Mouse (Mus musculus) brain, embryonic 14.5 days (tissue): Measurements from ENCODE around the gene Mta1. TPM values are rescaled to one million over a fixed set of nuclear protein-coding genes. Genes with fewer than 3 reads are reported as not detected.

Experiments
- DNase-seq: peaks from one replicate; pipeline ENCODE4 v3.0.0-alpha.2; 2011; ENCODE audit warnings: low read depth
- CTCF ChIP-seq: fragments of 200-500 bp; IDR thresholded peaks from 2 replicates; pipeline ENCODE4 v1.5.1; 2012; ENCODE audit warnings: inconsistent platforms, mild to moderate bottlenecking, moderate library complexity, borderline replicate concordance; ENCODE audit not compliant: insufficient read depth, insufficient read length; ENCODE audit errors: extremely low read depth
- POLR2A ChIP-seq: fragments of 200-500 bp; IDR thresholded peaks from 2 replicates; pipeline ENCODE4 v1.6.1; 2012; ENCODE audit warnings: mild to moderate bottlenecking, inconsistent platforms, borderline replicate concordance; ENCODE audit not compliant: poor library complexity, insufficient read depth, insufficient read length, severe bottlenecking; ENCODE audit errors: extremely low read depth
- polyA plus RNA-seq: library from polyadenylated mRNA; depleted of rRNA; stranded (reverse); fragments of >200 nt; gene quantifications from 2 replicates; pipeline ENCODE4 v1.2.3, GENCODE M21; 2012

Mta1 gene
- polyA plus RNA-seq, 1 experiment: 134 TPM

DNA sequence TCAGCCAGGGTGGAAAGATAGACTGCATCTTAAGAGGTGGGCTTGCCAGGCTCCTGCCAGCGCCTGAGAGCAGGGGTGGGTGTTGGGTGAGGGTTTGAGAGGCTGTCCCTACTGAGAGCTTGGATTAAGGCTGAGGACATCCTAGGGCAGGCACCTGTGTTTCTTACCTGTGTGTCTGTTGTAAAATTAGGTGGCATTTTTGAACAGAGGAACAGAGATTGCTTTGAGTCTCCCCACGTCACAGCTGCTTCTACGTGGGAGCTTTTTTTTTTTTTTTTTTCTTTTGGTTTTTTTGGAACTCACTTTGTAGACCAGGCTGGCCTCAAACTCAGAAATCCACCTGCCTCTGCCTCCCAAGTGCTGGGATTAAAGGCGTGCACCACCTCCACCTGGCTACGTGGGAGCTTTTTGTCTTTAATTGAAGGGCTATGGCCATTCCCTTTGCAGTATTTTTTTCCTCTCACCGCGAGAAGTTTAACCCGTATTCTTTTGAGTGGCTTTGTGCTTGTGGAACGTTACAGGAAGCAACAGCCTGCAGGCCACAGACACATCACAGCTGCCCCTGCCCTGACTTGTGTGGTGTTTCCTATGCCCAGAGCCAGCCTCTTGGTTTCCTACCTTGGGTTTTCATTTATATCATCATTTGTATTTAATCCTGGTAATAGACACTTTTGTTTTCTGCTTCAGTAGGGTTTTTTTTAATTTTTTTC lies 3.3 kb downstream of the Mta1 start:
- TF ChIP-seq POLR2A (no peak), CTCF (no peak)
- DNase-seq: no peak

DNA sequence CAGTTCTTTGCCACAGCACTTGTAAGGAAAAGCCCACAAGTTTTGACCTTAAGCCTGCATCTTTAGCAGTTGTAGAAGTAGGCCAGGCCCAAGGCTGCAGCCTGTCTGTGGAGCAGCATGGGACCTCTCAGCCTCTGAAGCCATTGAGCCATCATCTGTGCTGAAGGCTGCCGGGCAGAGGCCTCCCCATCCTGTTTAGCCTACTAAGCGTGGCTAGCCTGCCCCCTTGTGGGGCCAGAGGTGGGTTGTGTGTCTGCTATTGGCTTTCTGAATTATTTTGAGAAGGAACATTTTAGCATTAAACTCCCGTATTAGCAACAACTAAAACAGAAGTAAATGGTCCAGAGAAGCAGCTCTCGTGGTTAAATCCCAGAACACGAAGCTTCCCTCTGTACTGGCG lies 4.4 kb downstream of the Mta1 start:
- TF ChIP-seq CTCF: peak; percentile 60
- no peak for TF ChIP-seq POLR2A
- peak; percentile 69 for DNase-seq

DNA sequence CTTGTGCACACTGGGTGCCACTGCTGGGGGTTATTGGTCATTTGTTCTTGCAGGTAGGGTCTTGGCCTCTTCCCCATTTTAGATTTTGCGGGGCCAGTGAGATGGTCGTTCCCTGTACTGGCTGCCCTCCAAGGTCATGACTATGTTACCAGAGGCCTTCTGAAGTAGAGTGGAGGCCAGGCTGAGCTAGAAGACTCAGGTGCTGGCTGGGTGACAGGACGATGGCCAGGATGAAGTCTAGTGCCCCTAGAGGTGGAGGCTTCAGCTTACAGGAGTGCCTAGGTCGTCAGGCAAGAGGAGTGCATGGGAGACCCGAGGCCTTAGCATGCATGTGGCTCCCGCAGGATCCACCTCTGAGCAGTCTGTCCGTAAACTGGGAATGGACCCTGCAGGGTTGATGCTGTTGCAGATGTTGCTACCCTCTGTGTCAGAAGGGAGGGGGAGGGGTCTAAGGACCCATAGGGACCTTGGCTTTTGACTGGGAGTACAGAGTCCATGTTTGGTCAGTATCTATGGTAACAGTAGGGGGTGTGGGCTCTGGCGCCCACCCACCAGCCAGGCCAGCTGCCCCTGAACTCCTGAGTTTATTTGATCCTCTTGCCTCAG lies 5.9 kb downstream of the Mta1 start:
- TF ChIP-seq CTCF (peak; percentile 29; the same call in 1 of the 2 replicates), POLR2A (no peak)

DNA sequence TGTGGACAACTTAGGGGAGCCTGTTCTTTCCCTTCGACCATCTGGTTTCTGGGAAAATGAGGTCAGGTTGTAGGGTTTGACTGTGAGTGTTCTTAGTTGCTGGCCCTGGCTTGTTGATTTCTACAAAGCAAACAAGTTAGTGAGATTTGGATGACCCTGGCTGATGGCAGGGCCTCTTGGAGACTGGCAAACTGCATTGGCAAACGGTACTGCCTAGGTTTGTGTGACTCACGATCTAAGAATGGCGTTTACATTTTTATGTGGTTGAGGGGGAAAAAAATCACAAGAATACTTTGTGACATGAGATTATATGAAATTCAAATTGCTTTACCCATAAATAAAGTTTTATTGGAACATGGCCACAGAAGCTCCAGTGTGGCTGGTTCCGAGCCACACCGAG lies 8.3 kb downstream of the Mta1 start:
- TF ChIP-seq POLR2A: no peak
- no peak for TF ChIP-seq CTCF
- DNase-seq: no peak

More for the DNA sequence above, 5.9 kb downstream of the Mta1 start:
- no peak for DNase-seq

DNA sequence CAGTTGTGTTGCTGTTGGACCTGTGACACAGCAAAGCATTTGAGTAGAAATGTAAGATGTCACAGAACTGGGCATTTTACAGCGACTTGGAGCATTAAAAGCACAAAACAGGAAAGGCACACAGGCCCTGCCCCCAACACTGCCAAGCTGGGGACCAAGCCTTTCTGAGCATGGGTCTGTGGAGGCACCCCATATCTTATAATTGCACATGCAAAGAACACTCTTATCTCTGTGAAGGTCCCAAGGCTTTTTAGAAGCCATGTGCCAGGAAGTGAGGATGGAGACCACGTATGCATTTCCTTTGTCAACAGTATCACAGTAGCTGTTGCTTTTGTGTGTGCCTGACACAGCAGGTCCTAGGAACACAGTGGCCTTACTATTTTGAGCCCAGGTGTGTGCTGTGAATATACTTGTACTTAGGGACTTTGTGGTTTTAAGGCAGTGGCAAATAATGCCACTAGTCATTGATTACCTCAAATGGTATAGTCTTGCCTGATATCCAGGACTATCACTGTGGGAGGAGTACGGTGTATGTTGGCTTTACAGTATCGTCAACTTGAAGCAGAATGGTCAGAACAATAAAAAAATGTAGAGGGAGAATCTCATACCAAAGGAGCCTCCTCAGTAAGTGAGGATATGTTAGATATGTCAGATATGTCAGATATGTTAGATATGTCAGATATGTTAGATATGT lies 9.5 kb downstream of the Mta1 start:
- no peak for TF ChIP-seq POLR2A
- TF ChIP-seq CTCF: no peak
- DNase-seq: no peak

DNA sequence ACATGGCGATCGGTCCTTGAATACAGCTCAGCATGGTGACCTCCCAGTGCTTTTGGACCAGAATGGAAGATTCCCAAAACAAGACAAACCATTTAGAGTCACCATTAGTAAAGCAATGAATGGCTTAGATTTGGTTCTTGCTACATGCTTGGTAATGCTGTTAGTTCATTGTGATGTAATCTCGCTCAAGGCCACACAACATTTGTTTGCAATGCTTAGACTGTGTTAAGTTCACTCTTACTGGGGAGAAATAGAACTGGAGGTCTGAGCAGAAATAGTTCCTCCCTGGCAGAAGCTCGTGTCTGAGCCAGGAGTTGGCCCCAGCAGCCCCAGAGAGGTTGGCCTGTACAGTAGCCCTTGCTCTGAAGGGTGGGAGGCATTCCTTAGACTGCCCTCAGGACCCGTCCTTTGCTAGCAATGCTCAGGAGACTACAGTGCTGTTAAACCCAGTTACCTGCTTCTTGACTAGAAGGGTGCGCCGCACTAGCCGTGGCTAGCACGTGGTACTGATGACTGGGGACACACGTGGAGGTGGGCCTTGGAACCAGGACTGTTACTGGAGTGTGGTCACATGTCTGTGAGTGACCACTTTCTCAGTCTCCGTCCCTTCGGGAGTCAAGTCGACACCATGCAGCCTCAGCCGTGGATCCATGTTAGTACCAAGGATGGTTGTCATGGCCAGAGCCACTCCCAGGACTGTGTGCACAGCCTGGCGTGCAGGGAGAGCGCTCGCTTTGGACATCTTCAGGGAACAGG lies 10.6 kb downstream of the Mta1 start:
- TF ChIP-seq CTCF: no peak
- TF ChIP-seq POLR2A: no peak
- DNase-seq: no peak

DNA sequence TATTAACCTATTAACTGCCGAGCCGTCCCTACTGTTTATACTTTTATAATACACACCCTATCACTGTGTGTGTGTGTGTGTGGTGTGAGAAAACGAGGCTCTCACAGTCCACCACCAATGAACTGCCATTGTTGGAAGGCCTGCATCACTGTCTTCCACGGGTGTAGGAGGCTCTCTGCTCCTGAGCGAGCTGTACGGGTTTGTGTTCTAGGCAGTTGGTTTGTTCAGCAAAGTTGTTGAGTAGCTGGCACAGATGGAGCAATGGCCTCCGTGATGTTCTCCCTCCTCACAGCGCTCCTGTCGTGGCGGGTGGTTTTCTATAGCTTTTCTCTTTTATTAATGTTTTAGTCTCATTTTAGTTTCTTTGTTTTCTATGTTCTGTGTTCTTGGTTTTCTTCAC lies 11.7 kb downstream of the Mta1 start:
- DNase-seq: no peak
- TF ChIP-seq POLR2A (no peak), CTCF (no peak)

DNA sequence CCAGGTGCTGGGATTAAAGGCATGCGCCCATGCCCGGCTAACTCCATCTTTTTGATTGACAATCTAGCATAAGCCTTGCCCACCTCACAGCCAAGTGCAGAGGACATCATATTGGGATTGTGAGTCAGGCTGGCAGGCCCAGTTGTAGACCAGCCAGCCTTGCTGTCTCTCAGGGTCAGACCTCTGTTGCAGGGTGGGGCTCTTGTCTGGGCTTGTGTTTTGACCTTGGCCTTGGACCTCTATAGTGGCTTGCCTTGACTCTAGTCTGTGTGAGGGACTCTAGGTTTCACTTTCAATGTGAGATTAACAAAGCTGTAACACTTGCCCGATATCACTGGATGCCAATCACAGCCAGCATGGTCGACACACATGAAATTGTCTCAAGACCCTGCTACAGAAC lies 16.1 kb downstream of the Mta1 start:
- no peak for DNase-seq
- no peak for TF ChIP-seq POLR2A
- TF ChIP-seq CTCF: no peak

DNA sequence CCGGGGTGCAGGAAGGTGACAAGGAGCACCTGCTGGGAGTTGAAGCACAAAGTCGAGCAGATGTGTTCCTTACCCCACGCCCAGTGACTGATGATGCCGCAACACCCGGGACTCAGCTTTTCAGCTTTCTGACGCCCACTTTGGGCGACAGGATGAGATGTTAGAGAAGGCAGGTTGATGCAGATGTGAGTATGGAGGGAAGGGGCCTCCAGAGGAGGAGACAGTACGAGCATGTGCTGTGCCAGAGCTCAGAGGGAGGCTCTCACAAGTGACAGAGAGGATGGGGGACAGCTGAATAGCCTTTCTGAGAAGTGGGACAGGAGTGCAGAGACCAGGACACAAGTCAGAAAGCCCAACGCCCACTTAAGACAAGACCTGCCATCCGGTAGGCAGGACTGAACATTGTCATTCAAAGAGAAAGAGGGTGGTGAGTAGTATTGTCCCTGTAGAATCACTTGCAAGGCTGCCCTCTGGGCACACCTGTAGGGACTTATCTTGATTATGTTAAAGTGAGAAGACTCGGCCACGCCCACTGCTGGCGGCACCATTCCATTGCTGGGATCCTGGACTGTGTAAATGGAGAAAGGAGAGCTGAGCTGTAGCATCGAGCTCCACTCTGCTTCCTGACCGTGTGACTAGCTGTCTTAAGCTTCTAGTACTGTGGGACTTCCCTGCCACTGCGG lies 16.9 kb downstream of the Mta1 start:
- TF ChIP-seq CTCF (no peak), POLR2A (no peak)
- no peak for DNase-seq

DNA sequence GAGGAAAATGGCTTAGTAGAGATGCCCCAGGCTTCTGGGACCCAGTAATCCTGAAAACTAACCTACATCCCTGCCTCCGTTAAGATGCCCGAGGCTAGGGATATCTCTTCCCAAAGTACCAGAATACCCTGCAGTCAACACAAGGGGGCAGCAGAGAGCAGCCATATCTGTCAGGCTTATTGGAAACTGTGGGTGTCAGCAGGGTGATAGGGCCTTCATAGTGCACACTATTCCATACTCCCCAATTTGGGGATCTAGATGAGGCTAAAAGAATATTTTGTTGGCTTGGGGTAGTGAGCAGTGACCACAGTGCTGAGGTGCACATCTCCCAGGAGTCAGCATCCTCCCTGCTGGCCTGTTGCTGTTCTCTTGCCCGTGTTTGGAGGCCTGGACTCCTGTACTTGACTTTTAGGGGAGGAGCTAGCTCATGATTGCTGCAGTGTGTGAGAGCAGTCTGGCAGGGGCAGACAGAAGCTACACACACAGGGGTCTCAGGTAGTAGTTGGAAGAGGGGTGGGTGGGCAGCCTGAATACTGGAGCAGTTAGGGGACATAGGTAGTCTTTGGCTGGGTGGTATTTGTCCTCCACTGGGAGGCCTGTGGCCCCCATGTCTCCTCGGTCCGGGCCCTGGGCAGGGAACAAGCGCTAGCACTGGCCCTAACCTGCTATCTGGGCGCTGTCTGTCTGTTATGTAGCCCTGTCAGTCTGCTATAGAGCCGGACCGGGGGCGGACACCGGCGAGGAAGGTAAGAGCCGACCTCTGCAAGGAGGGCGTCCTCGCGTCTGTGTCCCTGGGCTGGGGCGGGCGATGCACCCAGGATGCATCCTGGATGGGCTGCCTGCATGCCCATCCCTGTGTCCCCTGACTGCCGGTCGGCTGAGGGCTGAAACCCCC lies 21.7 kb downstream of the Mta1 start:
- DNase-seq: peak; percentile 85
- no peak for TF ChIP-seq POLR2A
- TF ChIP-seq CTCF: peak; percentile 88; the same call in 1 of the 2 replicates
